ENCODE assay signal across 15 mouse cellular contexts in genomic region chr15:100986479-100986878, GRCm38 (mm10).
"Had no signal": no experiment of that assay in that cellular context is flagged by ENCODE, and none has a peak within 500 bp of the region (broad histone marks: within the 10 kb centered on the region; RNA-seq: fewer than 3 reads in every experiment).

No protein-coding gene starts in this region.

- H3K4me1 ChIP-seq: liver, embryonic 13.5 days had no signal

- H3K36me3 ChIP-seq: kidney, embryonic 15.5 days; liver, embryonic 13.5 days; stomach, embryonic 15.5 days had no signal

- H3K27ac ChIP-seq: kidney, embryonic 15.5 days; left cerebral cortex, adult 2 months; liver, embryonic 13.5 days; neural tube, embryonic 12.5 days; stomach, embryonic 15.5 days had no signal

- H3K9ac ChIP-seq: kidney, embryonic 15.5 days; liver, embryonic 13.5 days; neural tube, embryonic 12.5 days; stomach, embryonic 15.5 days had no signal

- H3K27me3 ChIP-seq: neural tube, embryonic 12.5 days had no signal

- H3K9me3 ChIP-seq: kidney, embryonic 15.5 days; liver, embryonic 13.5 days; neural tube, embryonic 12.5 days; stomach, embryonic 15.5 days had no signal

- H3K4me2 ChIP-seq: kidney, embryonic 15.5 days; liver, embryonic 13.5 days; neural tube, embryonic 12.5 days; stomach, embryonic 15.5 days had no signal

- DNase-seq: kidney, adult 8-10 months; kidney, postnatal 10 days; kidney, postnatal 36 days; layer of hippocampus, postnatal 36 days; liver, embryonic 13.5 days; lung, adult 2 months; lung, postnatal 14 days; lung, postnatal 4 days; right cerebral cortex, postnatal 25 days; spleen, adult 18-20 months; thymus, postnatal 25 days had no signal

- H3K4me3 ChIP-seq: kidney, embryonic 15.5 days; left cerebral cortex, adult 2 months; liver, embryonic 13.5 days; neural tube, embryonic 12.5 days; stomach, embryonic 15.5 days had no signal
